Mouse (Mus musculus) liver, adult 2 months (tissue): Measurements from ENCODE around the gene Gm28308.

Experiments used
- CTCF ChIP-seq: fragments of 200-500 bp; IDR thresholded peaks from 2 replicates; pipeline ENCODE4 v1.5.1; 2011; ENCODE audit warnings: low read depth, low read length, control low read depth
- POLR2A ChIP-seq: fragments of 200-500 bp; IDR thresholded peaks from 2 replicates; pipeline ENCODE4 v1.6.1; 2011; ENCODE audit warnings: low read length, control low read depth; ENCODE audit not compliant: insufficient read depth; ENCODE audit errors: extremely low read depth

GRCm38 (mm10) chr6:52182030-52182429 lies 31.1 kb downstream of the Gm28308 start:
- TF ChIP-seq CTCF (no peak), POLR2A (no peak)
